Mouse (Mus musculus) skeletal muscle tissue, postnatal 0 days (tissue): ENCODE data around the gene Gm10031. TPM values are rescaled to one million over a fixed set of nuclear protein-coding genes. Genes with fewer than 3 reads are reported as not detected.

Experiments
- polyA plus RNA-seq: library from polyadenylated mRNA; unstranded; fragments of >200 nt; fragmentation: Nextera tagmentation; extraction: Ambion mirVana; gene quantifications from 2 replicates; pipeline ENCODE4 v1.2.1, GENCODE M21; 2015

Gm10031 gene
- polyA plus RNA-seq, result 0.37 and 0.48 TPM in 2 replicates

GRCm38 (mm10) chr1:156523842-156524241 is at the start of gene Gm10031:
Gm10031 (plus strand) TSS chr1:156524012.

GRCm38 (mm10) chr1:156558024-156558930 is 34.5 kb downstream of the Gm10031 start, which contains the start of gene Abl2:
Abl2 (plus strand) TSS chr1:156558786.

Other genes with a start within 250 kb of the Gm10031 start
- gene Tdrd5, start 220.3 kb upstream of the Gm10031 start, polyA plus RNA-seq, result 0.08 and 0.15 TPM in 2 replicates
- gene Nphs2, start 213.3 kb upstream of the Gm10031 start, polyA plus RNA-seq, result 0.08 and 0.13 TPM in 2 replicates
- 537 and 614 TPM in 2 replicates for gene Gm2000, start 158.0 kb upstream of the Gm10031 start, polyA plus RNA-seq
- gene Axdnd1, start 102.9 kb upstream of the Gm10031 start, polyA plus RNA-seq, result 0.10 and 0.48 TPM in 2 replicates
- 8.0 and 10.4 TPM in 2 replicates for gene Soat1, start 49.7 kb upstream of the Gm10031 start, polyA plus RNA-seq
- 1.6 and 1.9 TPM in 2 replicates for gene Abl2, start 34.8 kb downstream of the Gm10031 start, polyA plus RNA-seq
- gene Tor3a, start 150.3 kb downstream of the Gm10031 start, polyA plus RNA-seq, result 7.6 and 9.8 TPM in 2 replicates
- gene Fam20b, start 195.1 kb downstream of the Gm10031 start, polyA plus RNA-seq, result 15.1 and 17.2 TPM in 2 replicates